In genomic region chr15:30962421-30963160, GRCm38 (mm10) we compare ENCODE assay signal across 29 mouse cellular contexts.
DNase-seq lines count a peak whose midpoint lies in the region; ATAC-seq and TF ChIP-seq lines count a peak whose summit lies in the region.
"Had no signal": no experiment of that assay in that cellular context is flagged by ENCODE, and none has a peak within 500 bp of the region (broad histone marks: within the 10 kb centered on the region; RNA-seq: fewer than 3 reads in every experiment).

No protein-coding gene starts in this region.

- no peak for TF ChIP-seq CTCF in left cerebral cortex, adult 2 months (IDR thresholded peaks at IDR 0.05)

- no peak for DNase-seq in frontal cortex, postnatal 14 days (ENCODE audit: low spot score in 2 of 2)
- DNase-seq in left cerebral cortex, adult 2 months (ENCODE audit: extremely low spot score in 1 of 2, low spot score in 2 of 2): no peak
- no peak for DNase-seq in left cerebral cortex, postnatal 36 days (ENCODE audit: low spot score in 2 of 2)
- DNase-seq in cerebellum, adult 8-10 months: peak; percentile 24
- peak; percentile 34 to 47 for DNase-seq in cerebellum, postnatal 36 days
- DNase-seq in testis, postnatal 14 days (ENCODE audit: low spot score): no peak
- no peak for DNase-seq in embryo, embryonic 10 days (ENCODE audit: low spot score)
- DNase-seq: adrenal gland, postnatal 14 days; gastrocnemius, postnatal 14 days; heart, adult 18-20 months; heart, postnatal 14 days; kidney, adult 2 months; kidney, postnatal 10 days; liver, postnatal 0 days; lung, postnatal 14 days; midbrain, embryonic 14.5 days; retina, postnatal 1 day; right cerebral cortex, postnatal 4 days; thymus, adult 18-20 months; thymus, postnatal 4 days had no signal

- peak overlapping the region; percentile 63 for H3K27ac ChIP-seq in left cerebral cortex, adult 2 months
- H3K27ac ChIP-seq: embryonic facial prominence, embryonic 10.5 days; forebrain, embryonic 15.5 days; heart, embryonic 13.5 days; hindbrain, embryonic 13.5 days; limb, embryonic 12.5 days; neural tube, embryonic 12.5 days had no signal

- no peak overlapping the region for H3K4me3 ChIP-seq in left cerebral cortex, adult 2 months
- H3K4me3 ChIP-seq: embryonic facial prominence, embryonic 10.5 days; forebrain, embryonic 15.5 days; heart, embryonic 13.5 days; hindbrain, embryonic 13.5 days; limb, embryonic 12.5 days; megakaryocyte, embryonic 14.5 days; neural tube, embryonic 12.5 days had no signal

- peak; percentile 77 for ATAC-seq in frontal cortex, adult (ENCODE audit: low TSS enrichment)
- ATAC-seq: forebrain, embryonic 15.5 days; inflammation-experienced regulatory T-cells, adult 6 months; liver, postnatal 0 days had no signal

- intact Hi-C loops in left cerebral cortex, adult 2 months (cut with DNase I): no loop called here
- intact Hi-C loops in left cerebral cortex, postnatal 36 days (cut with DNase I): no loop called here

Comparison
In these comparisons a context has a peak if more than half of its experiments do, and no peak if none do; other contexts are left out.
1. DNase-seq: peak in cerebellum, adult 8-10 months (single experiment) and cerebellum, postnatal 36 days (2 of 2); none in frontal cortex, postnatal 14 days (0 of 2), left cerebral cortex, adult 2 months (0 of 2), left cerebral cortex, postnatal 36 days (0 of 2), testis, postnatal 14 days (single experiment) and embryo, embryonic 10 days (single experiment).